Mouse (Mus musculus) thymus, adult 2 months (tissue): Measurements from ENCODE around the gene Xrra1. TPM values are rescaled to one million over a fixed set of nuclear protein-coding genes. Genes with fewer than 3 reads are reported as not detected.
"Not testable (repeated sequence)": the region's sequence is repeated elsewhere in the genome, so short reads cannot be mapped to it uniquely, and the experiment has no call there.

Source experiments
- DNase-seq: peaks from one replicate; pipeline ENCODE4 v3.0.0; 2021
- H3K27ac ChIP-seq: fragments of 200-500 bp; 2 replicates; pipeline ENCODE4 v1.5.1; 2012; ENCODE audit warnings: low read length, control low read depth; ENCODE audit not compliant: control insufficient read depth, insufficient read depth
- H3K27me3 ChIP-seq: fragments of 200-500 bp; 2 replicates; pipeline ENCODE4 v1.6.1; 2012; ENCODE audit warnings: mild to moderate bottlenecking, low read length, moderate library complexity, mixed read lengths; ENCODE audit not compliant: control insufficient read depth, insufficient read depth
- H3K36me3 ChIP-seq: fragments of 200-500 bp; 2 replicates; pipeline ENCODE4 v1.6.1; 2012; ENCODE audit warnings: mild to moderate bottlenecking, low read length, moderate library complexity; ENCODE audit not compliant: control insufficient read depth, insufficient read depth
- H3K4me1 ChIP-seq: fragments of 200-500 bp; replicated peaks from 2 replicates; pipeline ENCODE4 v1.6.1; 2012; ENCODE audit warnings: low read length; ENCODE audit not compliant: control insufficient read depth, insufficient read depth
- H3K4me3 ChIP-seq: fragments of 200-500 bp; 2 replicates; pipeline ENCODE4 v1.5.1; 2012; ENCODE audit warnings: mild to moderate bottlenecking, low read length, control low read depth, moderate library complexity; ENCODE audit not compliant: control insufficient read depth, insufficient read depth
- CTCF ChIP-seq: fragments of 200-500 bp; IDR thresholded peaks from 2 replicates; pipeline ENCODE4 v1.5.1; 2012; ENCODE audit warnings: mild to moderate bottlenecking, control low read depth, low read length, moderate library complexity, borderline replicate concordance; ENCODE audit not compliant: control insufficient read depth, poor library complexity, insufficient read depth; ENCODE audit errors: extremely low read depth
- POLR2A ChIP-seq: fragments of 200-500 bp; IDR thresholded peaks from 2 replicates; pipeline ENCODE4 v1.6.1; 2012; ENCODE audit warnings: mild to moderate bottlenecking, low read length, control low read depth, moderate library complexity; ENCODE audit not compliant: control insufficient read depth, poor library complexity, insufficient read depth; ENCODE audit errors: extremely low read depth
- WGBS: fragments of 180-500 bp; shearing (Covaris S2); methylation state at CpG from one replicate; pipeline ENCODE4 v1.1.7; 2018; 5-methylcytosine and 5-hydroxymethylcytosine counted together
- polyA plus RNA-seq: library from polyadenylated mRNA; depleted of rRNA; stranded (reverse); fragments of >200 nt; gene quantifications from 2 replicates; pipeline ENCODE4 v1.2.3, GENCODE M21; 2012

Gene Xrra1
- polyA plus RNA-seq, 1 experiment, result 26.0 TPM

GRCm38 (mm10) chr7:99926916-99927714, 68.2 kb downstream of the Xrra1 start:
- WGBS, result 82% methylated on average over 10 of the region's 10 CpGs
- TF ChIP-seq CTCF (no peak), POLR2A (no peak)
- Histone ChIP-seq H3K36me3 (peaks cover 47% of the 10 kb centered on the region), H3K4me3 (no peak overlapping the region), H3K27ac (no peak overlapping the region), H3K4me1 (no peaks in the 10 kb centered on the region), H3K27me3 (no peaks in the 10 kb centered on the region)
- DNase-seq, result peak; percentile 77

GRCm38 (mm10) chr7:99935758-99936157, 76.8 kb downstream of the Xrra1 start:
- H3K4me1 ChIP-seq, result no peaks in the 10 kb centered on the region
- no peak overlapping the region for H3K4me3 ChIP-seq
- 96% methylated on average over 1 of the region's 1 CpGs for WGBS
- TF ChIP-seq POLR2A, result no peak
- no peak for TF ChIP-seq CTCF
- no peak overlapping the region for H3K27ac ChIP-seq
- DNase-seq, result peak; percentile 46
- H3K36me3 ChIP-seq, result peaks cover 39% of the 10 kb centered on the region
- H3K27me3 ChIP-seq, result no peaks in the 10 kb centered on the region

- Histone ChIP-seq H3K27me3 (no peaks in the 10 kb centered on the region), H3K4me1 (no peaks in the 10 kb centered on the region), H3K4me3 (no peak overlapping the region), H3K36me3 (peaks cover 40% of the 10 kb centered on the region), H3K27ac (no peak overlapping the region)
- TF ChIP-seq POLR2A, result no peak
- TF ChIP-seq CTCF, result no peak
- 100% methylated on average over 1 of the region's 1 CpGs for WGBS
- DNase-seq, result no peak
Measured at GRCm38 (mm10) chr7:99940669-99941068, 81.8 kb downstream of the Xrra1 start.

GRCm38 (mm10) chr7:99944520-99944919, 85.6 kb downstream of the Xrra1 start:
- H3K27ac ChIP-seq, result no peak overlapping the region

GRCm38 (mm10) chr7:99945012-99945411, 86.1 kb downstream of the Xrra1 start:
- H3K36me3 ChIP-seq, result peaks cover 40% of the 10 kb centered on the region
- WGBS, result 98% methylated on average over 22 of the region's 22 CpGs
- H3K4me1 ChIP-seq, H3K27ac ChIP-seq, H3K27me3 ChIP-seq, H3K4me3 ChIP-seq, DNase-seq: not testable (repeated sequence)

More at GRCm38 (mm10) chr7:99944520-99944919, 85.6 kb downstream of the Xrra1 start:
- 99% methylated on average over 3 of the region's 3 CpGs for WGBS
- Histone ChIP-seq H3K4me3 (no peak overlapping the region), H3K4me1 (no peaks in the 10 kb centered on the region; the same call in 1 of the 2 replicates), H3K36me3 (peaks cover 40% of the 10 kb centered on the region), H3K27me3 (no peaks in the 10 kb centered on the region)
- DNase-seq, result no peak
- no peak for TF ChIP-seq CTCF
- no peak for TF ChIP-seq POLR2A

- Histone ChIP-seq H3K4me3 (no peak overlapping the region), H3K27ac (no peak overlapping the region), H3K4me1 (no peaks in the 10 kb centered on the region; the same call in 1 of the 2 replicates), H3K36me3 (peaks cover 33% of the 10 kb centered on the region), H3K27me3 (no peaks in the 10 kb centered on the region)
- DNase-seq, result no peak
- TF ChIP-seq POLR2A (no peak), CTCF (no peak)
- WGBS, result 100% methylated on average over 3 of the region's 3 CpGs
Measured at GRCm38 (mm10) chr7:99945939-99946338, 87.0 kb downstream of the Xrra1 start.

- TF ChIP-seq CTCF (no peak), POLR2A (no peak)
- Histone ChIP-seq H3K36me3 (peaks cover 29% of the 10 kb centered on the region), H3K4me1 (no peaks in the 10 kb centered on the region; the same call in 1 of the 2 replicates), H3K27ac (no peak overlapping the region), H3K4me3 (no peak overlapping the region), H3K27me3 (no peaks in the 10 kb centered on the region)
- WGBS, result 62% methylated on average over 4 of the region's 4 CpGs
- DNase-seq, result no peak
Measured at GRCm38 (mm10) chr7:99946356-99946755, 87.4 kb downstream of the Xrra1 start.
